In genomic region chr9:25592355-25592955, GRCm38 (mm10) we compare ENCODE assay signal across 10 mouse cellular contexts.
DNase-seq lines count a peak whose midpoint lies in the region; ATAC-seq lines count a peak whose summit lies in the region.
"Had no signal": no experiment of that assay in that cellular context is flagged by ENCODE, and none has a peak within 500 bp of the region (broad histone marks: within the 10 kb centered on the region; RNA-seq: fewer than 3 reads in every experiment).

No protein-coding gene starts in this region.

- no peak overlapping the region for H3K9ac ChIP-seq in intestine, embryonic 14.5 days (ENCODE audit: low read length)
- H3K9ac ChIP-seq: midbrain, embryonic 12.5 days had no signal

- peak; percentile 61 to 62 for DNase-seq in heart, adult 18-20 months
- DNase-seq in heart, embryonic 10.5 days (ENCODE audit: low spot score), result no peak
- no peak for DNase-seq in intestine, embryonic 14.5 days (ENCODE audit: low spot score)
- peak; percentile 55 for DNase-seq in lung, postnatal 14 days
- DNase-seq in cerebellum, adult 9-10 months, result no peak
- DNase-seq in right cerebral cortex, postnatal 10 days (ENCODE audit: low spot score in 2 of 2), result no peak
- no peak for DNase-seq in frontal cortex, postnatal 25 days (ENCODE audit: low spot score in 2 of 2)

- H3K4me2 ChIP-seq in intestine, embryonic 14.5 days (ENCODE audit: low read length), result no peak overlapping the region

- WGBS in heart, embryonic 10.5 days, result 19% methylated on average over 4 of the region's 4 CpGs
- 55% methylated on average over 4 of the region's 4 CpGs for WGBS in intestine, embryonic 14.5 days

- no peak overlapping the region for H3K27ac ChIP-seq in heart, embryonic 10.5 days
- peak overlapping the region; percentile 91 for H3K27ac ChIP-seq in brown adipose tissue, adult 24 weeks (replicated peaks; ENCODE audit: low read depth, low read length)
- H3K27ac ChIP-seq in intestine, embryonic 14.5 days (ENCODE audit: low read depth), result no peak overlapping the region
- H3K27ac ChIP-seq: heart, embryonic 13.5 days; midbrain, embryonic 12.5 days had no signal

- peaks cover 22% of the 10 kb centered on the region for H3K36me3 ChIP-seq in heart, embryonic 10.5 days
- H3K36me3 ChIP-seq in intestine, embryonic 14.5 days (ENCODE audit: control insufficient read depth, insufficient read depth, low read length), result no peaks in the 10 kb centered on the region
- H3K36me3 ChIP-seq: midbrain, embryonic 12.5 days had no signal

- ATAC-seq in intestine, embryonic 14.5 days (replicated peaks; ENCODE audit: low FRiP score, low TSS enrichment, low read depth), result peak; percentile 33

- H3K4me1 ChIP-seq in heart, embryonic 10.5 days, result peaks cover 26% of the 10 kb centered on the region
- peaks cover 7% of the 10 kb centered on the region for H3K4me1 ChIP-seq in brown adipose tissue, adult 24 weeks (ENCODE audit: control insufficient read depth, insufficient read depth, insufficient read length, low read length)
- H3K4me1 ChIP-seq in intestine, embryonic 14.5 days (replicated peaks; ENCODE audit: control insufficient read depth, insufficient read depth, low read length), result peaks cover 11% of the 10 kb centered on the region; the same call in 1 of the 2 replicates

- H3K27me3 ChIP-seq in heart, embryonic 10.5 days (ENCODE audit: insufficient read depth, poor library complexity, severe bottlenecking), result no peaks in the 10 kb centered on the region
- H3K27me3 ChIP-seq in intestine, embryonic 14.5 days (replicated peaks; ENCODE audit: control insufficient read depth, insufficient read depth, low read length), result no peaks in the 10 kb centered on the region
- H3K27me3 ChIP-seq: heart, embryonic 13.5 days; midbrain, embryonic 12.5 days had no signal

- H3K9me3 ChIP-seq in heart, embryonic 10.5 days, result no peaks in the 10 kb centered on the region
- H3K9me3 ChIP-seq in intestine, embryonic 14.5 days (ENCODE audit: control insufficient read depth, low read length), result no peaks in the 10 kb centered on the region
- H3K9me3 ChIP-seq: heart, embryonic 13.5 days; midbrain, embryonic 12.5 days had no signal

- H3K4me3 ChIP-seq in heart, embryonic 10.5 days, result no peak overlapping the region
- no peak overlapping the region for H3K4me3 ChIP-seq in brown adipose tissue, adult 24 weeks (ENCODE audit: insufficient read depth, low read depth, low read length)
- H3K4me3 ChIP-seq in intestine, embryonic 14.5 days (ENCODE audit: low read depth, low read length), result no peak overlapping the region
- H3K4me3 ChIP-seq: midbrain, embryonic 12.5 days had no signal

Comparison
In these comparisons a context has a peak if more than half of its experiments do, and no peak if none do; other contexts are left out.
1. DNase-seq: peak in heart, adult 18-20 months (2 of 2) and lung, postnatal 14 days (single experiment); none in heart, embryonic 10.5 days (single experiment), intestine, embryonic 14.5 days (single experiment), cerebellum, adult 9-10 months (single experiment), right cerebral cortex, postnatal 10 days (0 of 2) and frontal cortex, postnatal 25 days (0 of 2).